Mouse (Mus musculus) MEL (cell line): ENCODE results near the gene Olfr56.

Experiments used
- CTCF ChIP-seq, 3 experiments: IDR thresholded peaks in 2 of 3; conservative IDR thresholded peaks in 1 of 3; 2 replicates each; pipeline ENCODE4 v1.5.1; 2011 to 2012; ENCODE audit warnings: low read length in 3 of 3, low read depth in 2 of 3, mild to moderate bottlenecking in 2 of 3, improper control_type of control experiment in 1 of 3, inconsistent platforms in 1 of 3, mixed read lengths in 1 of 3, moderate library complexity in 1 of 3; ENCODE audit not compliant: control insufficient read depth in 1 of 3, insufficient read depth in 1 of 3, poor library complexity in 1 of 3, severe bottlenecking in 1 of 3
- EP300 ChIP-seq, 2 experiments: IDR thresholded peaks; 2 replicates each; pipeline ENCODE4 v1.6.1; 2011; ENCODE audit warnings: improper control_type of control experiment in 2 of 2, low read length in 2 of 2, low read depth in 1 of 2, mild to moderate bottlenecking in 1 of 2
- ETS1 ChIP-seq: IDR thresholded peaks from 2 replicates; pipeline ENCODE4 v1.6.1; 2012; ENCODE audit warnings: low read depth, mild to moderate bottlenecking, inconsistent platforms, low read length, improper control_type of control experiment, moderate library complexity
- MEF2A ChIP-seq: IDR thresholded peaks from 2 replicates; pipeline ENCODE4 v1.6.1; 2014; ENCODE audit warnings: low read depth, mild to moderate bottlenecking, inconsistent platforms, low read length, improper control_type of control experiment; ENCODE audit not compliant: poor library complexity, insufficient replicate concordance, severe bottlenecking; ENCODE audit errors: extremely low read depth
- MXI1 ChIP-seq: IDR thresholded peaks from 2 replicates; pipeline ENCODE4 v1.6.1; 2011; ENCODE audit warnings: mild to moderate bottlenecking, low read depth, low read length, improper control_type of control experiment
- POLR2AphosphoS2 ChIP-seq: IDR thresholded peaks from 2 replicates; pipeline ENCODE4 v1.6.1; 2011; ENCODE audit warnings: low read length, improper control_type of control experiment
- RAD21 ChIP-seq: IDR thresholded peaks from 2 replicates; pipeline ENCODE4 v1.6.1; 2011; ENCODE audit warnings: mild to moderate bottlenecking, low read depth, low read length, improper control_type of control experiment
- ZC3H11A ChIP-seq: IDR thresholded peaks from 2 replicates; pipeline ENCODE4 v1.6.1; 2012; ENCODE audit warnings: low read depth, mild to moderate bottlenecking, inconsistent platforms, low read length, improper control_type of control experiment

DNA sequence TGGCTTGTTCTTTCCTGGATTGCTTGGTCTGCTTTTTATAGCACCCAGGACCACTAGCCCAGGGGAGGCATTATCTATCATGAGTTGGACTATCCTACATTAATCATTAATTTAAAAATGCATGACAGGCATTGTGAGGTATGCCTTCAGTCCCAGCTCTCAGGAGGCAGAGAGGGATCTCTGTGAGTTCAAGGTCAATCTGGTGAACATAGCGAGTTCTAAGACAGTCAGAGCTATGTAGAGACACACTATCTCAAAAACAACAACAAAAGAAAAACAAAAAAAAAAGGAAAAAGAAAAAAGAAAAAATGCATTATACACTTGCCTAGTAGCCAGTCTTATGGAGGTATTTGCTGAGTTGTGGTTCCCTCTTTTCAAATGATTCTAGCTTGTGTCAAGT is 105.7 kb downstream of the Olfr56 start:
- TF ChIP-seq ETS1, result no peak
- no peak for TF ChIP-seq MEF2A
- TF ChIP-seq POLR2AphosphoS2, result no peak
- no peak for TF ChIP-seq ZC3H11A
- TF ChIP-seq EP300 (IDR thresholded peaks at IDR 0.05; ENCODE audit: low read depth in 1 of 2, low read length in 2 of 2), result peak in 1 of 2 experiments; percentile 16; a peak in 1 of 4 replicates
- no peak for TF ChIP-seq CTCF (IDR thresholded peaks at IDR 0.05 in 2 of 3, conservative IDR thresholded peaks at IDR 0.05 in 1 of 3; ENCODE audit: control insufficient read depth in 1 of 3, insufficient read depth in 1 of 3, low read depth in 2 of 3, low read length in 3 of 3, poor library complexity in 1 of 3, severe bottlenecking in 1 of 3)
- no peak for TF ChIP-seq RAD21
- no peak for TF ChIP-seq MXI1
